Mouse (Mus musculus): Measurements from ENCODE around the gene Foxe3. TPM values are rescaled to one million over a fixed set of nuclear protein-coding genes. Genes with fewer than 3 reads are reported as not detected.

Gene Foxe3
- polyA plus RNA-seq, 1 experiment, result not detected

DNA sequence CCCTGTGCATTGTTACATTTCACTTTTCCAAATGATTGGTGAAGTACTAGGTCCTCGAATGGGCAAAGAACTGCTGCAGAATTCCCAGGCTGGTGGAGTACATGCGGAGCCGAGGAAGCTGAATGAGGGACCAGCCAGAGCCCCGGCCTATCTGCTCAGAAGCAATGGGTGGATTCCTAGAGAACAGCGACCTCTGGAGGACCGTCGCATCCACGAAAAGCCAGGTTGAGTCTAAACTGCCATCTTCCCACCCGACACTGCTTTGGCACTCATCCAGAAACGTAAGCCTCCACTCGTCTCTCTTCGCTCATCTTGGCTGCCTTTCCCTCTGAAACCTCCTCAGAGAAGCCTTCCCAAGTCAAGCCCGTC, 12.2 kb downstream of the Foxe3 start:
- Histone ChIP-seq H3K27me3 (ENCODE audit: control insufficient read depth, insufficient read depth, low read length, poor library complexity, severe bottlenecking) (peaks cover 16% of the 10 kb centered on the region), H3K4me3 (ENCODE audit: low read depth, low read length) (no peak overlapping the region), H3K9ac (ENCODE audit: low read depth, poor library complexity, severe bottlenecking) (no peak overlapping the region), H3K9me3 (replicated peaks; ENCODE audit: control insufficient read depth, insufficient read depth, low read length, poor library complexity, severe bottlenecking) (no peaks in the 10 kb centered on the region), H3K27ac (ENCODE audit: insufficient read depth, low read length) (no peak overlapping the region), H3K36me3 (ENCODE audit: control insufficient read depth, insufficient read depth, low read length, poor library complexity, severe bottlenecking) (no peaks in the 10 kb centered on the region), H3K4me1 (ENCODE audit: control insufficient read depth, insufficient read depth, low read length) (no peaks in the 10 kb centered on the region)
- TF ChIP-seq EP300 (IDR thresholded peaks at IDR 0.05; ENCODE audit: insufficient read depth, low read depth, low read length) (no peak), CTCF (IDR thresholded peaks at IDR 0.05; ENCODE audit: low read depth, low read length) (peak; percentile 91)

DNA sequence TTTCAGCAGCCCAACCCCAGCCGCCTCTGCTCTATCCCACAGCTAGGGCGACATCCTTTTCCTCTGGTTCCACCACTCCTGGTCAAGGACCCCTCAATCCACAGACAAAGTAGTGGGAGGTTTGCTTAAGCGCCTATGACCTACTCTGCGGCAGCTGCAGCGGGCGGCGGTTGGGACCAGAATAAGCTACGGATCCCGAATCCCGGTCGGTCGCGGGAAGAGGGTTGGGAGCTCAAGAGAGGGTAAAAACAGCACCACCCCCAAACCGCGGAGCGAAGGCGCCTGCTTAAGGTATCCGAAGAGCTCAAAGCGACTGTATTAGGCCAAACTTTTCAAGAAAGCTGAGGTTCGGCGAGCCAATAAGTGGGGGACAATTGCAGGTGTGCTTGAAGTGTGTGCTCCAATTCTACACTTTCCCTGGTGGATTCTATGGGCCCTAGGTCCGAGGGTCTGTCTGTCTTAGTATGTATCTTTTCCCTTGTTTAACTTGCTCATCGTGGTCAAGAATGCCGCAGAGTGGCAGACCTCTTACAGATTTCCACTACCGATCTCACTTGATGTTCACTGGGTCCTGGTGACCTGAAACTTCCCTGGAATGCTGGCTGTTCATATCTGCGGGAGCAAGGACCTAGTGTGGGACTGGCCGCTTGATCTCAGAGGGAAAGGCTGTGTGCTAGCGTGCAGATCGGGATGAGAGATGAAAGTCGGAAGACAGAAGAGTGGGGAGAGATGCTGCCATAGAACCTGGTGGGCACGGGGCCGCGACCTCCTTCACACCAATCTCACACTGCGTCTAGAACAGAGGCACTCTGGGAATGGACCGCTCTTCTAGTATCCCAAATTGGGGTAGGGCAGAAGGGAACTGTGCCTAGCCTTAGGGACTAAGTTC, 12.9 kb downstream of the Foxe3 start:
- peaks cover 22% of the 10 kb centered on the region for H3K27me3 ChIP-seq (ENCODE audit: control insufficient read depth, insufficient read depth, low read length, poor library complexity, severe bottlenecking)
- H3K9me3 ChIP-seq (replicated peaks; ENCODE audit: control insufficient read depth, insufficient read depth, low read length, poor library complexity, severe bottlenecking), result no peaks in the 10 kb centered on the region
- H3K4me1 ChIP-seq (ENCODE audit: control insufficient read depth, insufficient read depth, low read length), result no peaks in the 10 kb centered on the region
- no peaks in the 10 kb centered on the region for H3K36me3 ChIP-seq (ENCODE audit: control insufficient read depth, insufficient read depth, low read length, poor library complexity, severe bottlenecking)
- no peak overlapping the region for H3K27ac ChIP-seq (ENCODE audit: insufficient read depth, low read length)
- H3K9ac ChIP-seq (ENCODE audit: low read depth, poor library complexity, severe bottlenecking), result 0 out of 2 replicates have a peak overlapping the region, but pooled peaks have one; percentile 35
- TF ChIP-seq POLR2A (IDR thresholded peaks at IDR 0.05; ENCODE audit: insufficient read depth, low read length) (no peak), EP300 (IDR thresholded peaks at IDR 0.05; ENCODE audit: insufficient read depth, low read depth, low read length) (no peak)
- 0 out of 2 replicates have a peak overlapping the region, but pooled peaks have one; percentile 26 for H3K4me3 ChIP-seq (ENCODE audit: low read depth, low read length)

DNA sequence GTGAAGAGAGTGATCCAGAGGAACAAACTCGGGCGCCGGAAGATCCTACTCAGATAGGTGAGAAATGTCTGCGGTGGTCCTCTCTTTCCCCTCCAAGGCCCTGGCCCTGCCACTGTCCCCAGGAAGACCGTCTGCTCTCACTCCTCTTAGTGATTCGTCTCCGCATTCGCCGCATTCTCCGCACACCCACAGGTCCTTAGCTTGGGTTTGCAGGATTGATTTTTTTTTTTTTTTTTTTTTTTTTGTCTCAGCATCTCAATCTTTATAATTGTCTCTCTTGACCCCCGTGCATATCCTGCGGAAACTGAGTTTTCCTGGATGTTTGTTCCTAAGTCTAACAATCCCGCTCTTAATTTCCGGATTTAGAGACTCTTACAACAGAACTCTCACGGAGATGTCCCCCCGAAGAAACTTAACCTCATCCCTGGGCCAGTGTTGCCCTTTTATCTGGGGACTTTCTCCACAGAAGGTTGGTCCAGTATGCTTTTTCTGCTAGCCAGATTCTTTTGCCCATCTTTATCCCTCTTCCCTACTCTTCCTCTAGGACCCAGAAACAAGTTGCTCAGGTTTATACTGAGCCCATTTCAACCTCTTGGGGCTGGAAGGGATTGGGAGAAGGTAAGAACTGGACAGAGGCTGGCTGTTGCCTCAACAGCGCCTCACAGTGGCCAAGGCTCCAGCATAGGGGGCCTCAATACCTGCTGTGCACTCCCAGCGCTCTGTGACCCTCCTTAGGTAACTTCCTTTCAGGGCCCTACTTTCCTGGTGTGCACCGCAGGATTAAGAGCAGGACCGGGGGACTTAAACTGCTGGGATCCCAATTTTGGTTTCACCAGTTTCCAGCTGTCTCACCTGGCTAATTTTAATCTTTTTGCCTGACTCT, 16.0 kb downstream of the Foxe3 start:
- Histone ChIP-seq H3K4me1 (ENCODE audit: control insufficient read depth, insufficient read depth, low read length) (no peaks in the 10 kb centered on the region), H3K9me3 (replicated peaks; ENCODE audit: control insufficient read depth, insufficient read depth, low read length, poor library complexity, severe bottlenecking) (no peaks in the 10 kb centered on the region), H3K36me3 (ENCODE audit: control insufficient read depth, insufficient read depth, low read length, poor library complexity, severe bottlenecking) (no peaks in the 10 kb centered on the region), H3K27me3 (ENCODE audit: control insufficient read depth, insufficient read depth, low read length, poor library complexity, severe bottlenecking) (peaks cover 46% of the 10 kb centered on the region), H3K9ac (ENCODE audit: low read depth, poor library complexity, severe bottlenecking) (peak overlapping the region; percentile 58), H3K4me3 (ENCODE audit: low read depth, low read length) (peak overlapping the region; percentile 66), H3K27ac (ENCODE audit: insufficient read depth, low read length) (no peak overlapping the region)
- TF ChIP-seq POLR2A (IDR thresholded peaks at IDR 0.05; ENCODE audit: insufficient read depth, low read length) (no peak), CTCF (IDR thresholded peaks at IDR 0.05; ENCODE audit: low read depth, low read length) (peak; percentile 89), EP300 (IDR thresholded peaks at IDR 0.05; ENCODE audit: insufficient read depth, low read depth, low read length) (no peak)

DNA sequence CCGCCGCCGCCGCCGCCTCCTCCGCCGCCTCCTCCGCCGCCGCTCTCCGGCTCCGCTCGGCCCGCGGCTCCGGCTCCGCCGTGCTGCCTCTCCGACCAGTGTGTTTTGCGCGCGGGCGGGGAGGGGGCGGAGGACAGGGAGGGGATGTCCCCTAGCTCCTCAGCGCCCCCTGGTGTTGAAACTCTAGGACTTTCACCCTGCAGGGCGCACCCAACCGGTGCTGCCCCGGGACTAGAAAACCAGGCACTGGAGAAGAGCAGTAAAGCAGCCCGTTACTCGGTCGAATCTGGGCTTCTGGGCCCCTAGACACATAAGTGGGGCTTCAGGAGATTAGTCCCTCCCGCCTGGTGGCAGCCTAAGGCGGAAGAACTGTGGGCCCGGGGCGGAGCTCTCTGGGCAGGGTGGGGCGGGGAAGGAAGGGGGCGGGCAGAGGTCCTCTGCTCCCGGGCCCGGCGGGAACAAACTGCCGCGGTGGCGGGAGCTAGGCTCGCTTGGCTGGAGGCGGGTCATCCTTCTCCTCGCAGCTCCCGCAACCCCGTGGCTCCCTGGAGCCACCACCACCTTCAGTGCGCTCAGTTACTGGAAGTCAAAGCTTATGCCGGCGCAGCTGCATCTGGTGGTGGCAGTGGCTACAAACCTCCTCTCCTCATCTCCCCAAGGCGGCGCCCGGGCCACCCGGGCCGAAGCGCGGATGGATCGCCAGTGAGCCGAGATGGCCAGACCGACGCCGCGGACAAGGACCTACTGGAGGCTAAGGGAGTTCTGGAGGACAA, 16.8 kb downstream of the Foxe3 start, which contains the start of gene Foxd2:
Gene Foxd2, minus strand, starts transcription at position 45 of the 773 bp plus-strand sequence.
- H3K36me3 ChIP-seq (ENCODE audit: control insufficient read depth, insufficient read depth, low read length, poor library complexity, severe bottlenecking), result no peaks in the 10 kb centered on the region
- H3K27ac ChIP-seq (ENCODE audit: insufficient read depth, low read length), result no peak within 1 kb of the TSS

DNA sequence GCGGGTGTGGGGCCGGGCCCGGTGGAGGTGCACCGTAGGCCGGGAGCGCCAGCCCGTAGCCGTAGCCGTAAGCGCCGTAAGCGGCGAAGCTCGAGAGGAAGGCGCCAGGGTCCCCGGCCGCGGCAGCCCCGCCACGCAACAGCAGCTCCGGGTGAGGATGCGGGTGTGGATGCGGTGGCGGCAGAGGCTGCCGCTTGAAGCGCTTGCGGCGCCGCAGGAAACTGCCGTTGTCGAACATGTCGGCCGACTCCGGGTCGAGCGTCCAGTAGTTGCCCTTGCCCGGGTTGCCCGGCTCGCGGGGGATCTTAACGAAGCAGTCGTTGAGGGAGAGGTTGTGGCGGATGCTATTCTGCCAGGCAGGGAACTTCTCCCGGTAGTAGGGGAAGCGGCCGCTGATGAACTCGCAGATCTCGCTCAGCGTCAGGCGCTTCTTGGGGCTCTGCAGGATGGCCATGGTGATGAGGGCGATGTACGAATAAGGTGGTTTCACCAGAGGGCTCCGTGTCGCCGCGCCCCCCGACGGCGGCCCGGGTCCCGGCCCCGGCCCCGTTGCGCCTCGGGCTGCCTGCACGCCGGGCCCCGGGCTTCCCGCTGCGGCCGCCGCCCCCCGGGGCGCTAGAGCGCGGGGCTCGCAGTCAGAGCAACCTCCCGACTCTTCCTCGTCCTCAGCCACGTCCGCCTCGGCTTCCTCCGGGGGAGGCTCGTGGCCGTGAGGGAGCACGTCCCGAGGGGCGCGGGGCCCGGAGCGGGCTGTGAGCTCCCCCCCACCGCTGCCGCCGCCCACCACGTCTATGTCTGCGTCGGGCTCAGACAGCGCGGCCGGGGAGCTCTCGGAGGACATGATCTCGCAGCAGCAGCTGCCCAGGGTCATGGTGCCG, 17.6 kb downstream of the Foxe3 start:
- Histone ChIP-seq H3K4me3 (ENCODE audit: low read depth, low read length) (peak overlapping the region; percentile 67), H3K9ac (ENCODE audit: low read depth, poor library complexity, severe bottlenecking) (peak overlapping the region; percentile 58), H3K27me3 (ENCODE audit: control insufficient read depth, insufficient read depth, low read length, poor library complexity, severe bottlenecking) (peaks cover 58% of the 10 kb centered on the region), H3K4me1 (ENCODE audit: control insufficient read depth, insufficient read depth, low read length) (no peaks in the 10 kb centered on the region), H3K27ac (ENCODE audit: insufficient read depth, low read length) (no peak overlapping the region), H3K36me3 (ENCODE audit: control insufficient read depth, insufficient read depth, low read length, poor library complexity, severe bottlenecking) (no peaks in the 10 kb centered on the region), H3K9me3 (replicated peaks; ENCODE audit: control insufficient read depth, insufficient read depth, low read length, poor library complexity, severe bottlenecking) (no peaks in the 10 kb centered on the region)
- TF ChIP-seq EP300 (IDR thresholded peaks at IDR 0.05; ENCODE audit: insufficient read depth, low read depth, low read length) (no peak), POLR2A (IDR thresholded peaks at IDR 0.05; ENCODE audit: insufficient read depth, low read length) (no peak), CTCF (IDR thresholded peaks at IDR 0.05; ENCODE audit: low read depth, low read length) (no peak)

More for the DNA sequence above, 16.8 kb downstream of the Foxe3 start, which contains the start of gene Foxd2:
- TF ChIP-seq EP300 (IDR thresholded peaks at IDR 0.05; ENCODE audit: insufficient read depth, low read depth, low read length) (no peak), POLR2A (IDR thresholded peaks at IDR 0.05; ENCODE audit: insufficient read depth, low read length) (no peak), CTCF (IDR thresholded peaks at IDR 0.05; ENCODE audit: low read depth, low read length) (peak; percentile 72)
- H3K9ac ChIP-seq (ENCODE audit: low read depth, poor library complexity, severe bottlenecking), result peak within 1 kb of the TSS; percentile 58
- H3K9me3 ChIP-seq (replicated peaks; ENCODE audit: control insufficient read depth, insufficient read depth, low read length, poor library complexity, severe bottlenecking), result no peaks in the 10 kb centered on the region
- peaks cover 50% of the 10 kb centered on the region for H3K27me3 ChIP-seq (ENCODE audit: control insufficient read depth, insufficient read depth, low read length, poor library complexity, severe bottlenecking)
- H3K4me3 ChIP-seq (ENCODE audit: low read depth, low read length), result peak within 1 kb of the TSS; percentile 67
- no peaks in the 10 kb centered on the region for H3K4me1 ChIP-seq (ENCODE audit: control insufficient read depth, insufficient read depth, low read length)
